Mouse (Mus musculus) right cerebral cortex, adult 2 months (tissue): ENCODE measurements around the gene Aprt.

Experiments used
- DNase-seq, 2 experiments: peaks; one replicate each; pipeline ENCODE4 v3.0.0; 2021 to 2022; ENCODE audit warnings: low spot score in 2 of 2

The Aprt gene

DNA sequence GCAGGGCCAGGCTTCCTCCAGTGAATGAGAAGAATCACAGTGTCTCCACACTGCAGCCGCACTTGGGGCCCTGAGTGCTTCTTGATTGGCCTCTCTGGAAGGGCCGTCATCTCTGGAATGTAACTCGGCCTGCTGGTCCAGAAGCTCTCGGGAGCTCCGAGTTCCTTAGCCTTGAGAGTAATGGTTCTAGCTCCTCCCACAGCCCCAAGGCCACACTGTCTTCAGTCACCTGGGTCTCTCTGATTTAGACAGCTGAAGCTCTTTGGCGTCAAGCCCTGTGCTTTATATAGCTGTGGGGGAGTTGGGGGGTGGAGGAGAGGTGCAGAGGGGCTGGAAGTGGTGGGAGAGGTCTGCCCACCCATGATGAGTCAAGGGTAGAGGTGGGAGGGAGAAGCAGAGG, 39.7 kb downstream of the Aprt start:
- no peak for DNase-seq

DNA sequence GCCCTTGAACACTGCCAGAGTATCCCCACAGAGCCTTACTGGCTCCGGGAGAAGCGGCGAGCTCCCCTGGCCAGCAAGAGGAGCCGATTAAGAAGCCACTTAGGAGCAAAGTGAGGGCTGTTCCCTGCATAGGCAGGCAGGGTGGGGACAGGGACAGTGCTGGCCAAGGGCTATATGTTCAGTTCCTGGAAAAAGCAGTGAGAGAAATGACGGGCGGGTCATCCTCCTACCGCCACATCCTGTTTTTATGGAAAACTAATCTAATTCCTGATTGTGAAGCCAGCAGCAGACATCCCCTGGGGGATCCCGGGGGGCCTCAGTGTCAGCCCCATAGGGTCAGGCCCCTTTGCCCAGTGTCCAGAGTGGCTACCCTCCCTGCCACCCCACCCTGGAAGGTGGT, 45.4 kb downstream of the Aprt start:
- DNase-seq = no peak

DNA sequence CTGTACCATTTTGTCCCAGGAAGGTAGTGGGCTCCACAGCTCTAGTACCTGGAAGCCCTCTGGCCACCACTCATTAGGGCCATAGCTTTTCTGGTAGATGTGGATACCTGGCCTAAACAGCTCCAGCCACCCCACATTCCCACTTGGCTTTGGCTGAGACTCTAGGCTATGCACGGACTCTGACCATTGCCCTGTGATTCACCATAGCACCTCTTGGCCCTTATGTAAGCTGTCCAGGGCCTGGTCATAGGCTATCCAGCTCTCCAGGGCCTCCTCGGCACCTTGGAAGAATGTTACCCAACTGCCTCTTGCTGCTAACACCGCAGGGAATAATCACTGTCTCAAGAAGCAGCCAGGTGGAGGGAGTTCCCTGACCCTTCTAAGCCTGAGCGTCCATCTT, 47.5 kb downstream of the Aprt start:
- DNase-seq = no peak

DNA sequence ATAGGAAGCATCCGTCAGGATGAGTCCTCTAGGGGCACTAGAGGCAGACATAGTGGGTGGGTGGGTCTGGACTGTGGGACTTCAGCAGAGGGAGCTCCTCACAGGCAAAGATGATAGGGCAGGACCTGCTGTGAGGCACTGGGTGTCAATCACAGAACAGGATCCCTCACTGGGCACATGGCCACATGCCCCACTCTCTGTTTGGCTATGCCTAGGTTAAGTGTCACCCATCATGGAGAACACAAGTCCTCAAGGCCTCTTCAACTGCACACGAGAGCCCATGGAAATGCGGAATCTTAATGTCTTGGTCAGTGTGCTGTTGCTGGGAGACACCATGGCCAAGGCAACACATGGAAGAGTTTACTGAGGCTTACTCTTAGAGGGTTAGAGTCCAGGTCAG, 48.8 kb downstream of the Aprt start:
- DNase-seq = no peak

DNA sequence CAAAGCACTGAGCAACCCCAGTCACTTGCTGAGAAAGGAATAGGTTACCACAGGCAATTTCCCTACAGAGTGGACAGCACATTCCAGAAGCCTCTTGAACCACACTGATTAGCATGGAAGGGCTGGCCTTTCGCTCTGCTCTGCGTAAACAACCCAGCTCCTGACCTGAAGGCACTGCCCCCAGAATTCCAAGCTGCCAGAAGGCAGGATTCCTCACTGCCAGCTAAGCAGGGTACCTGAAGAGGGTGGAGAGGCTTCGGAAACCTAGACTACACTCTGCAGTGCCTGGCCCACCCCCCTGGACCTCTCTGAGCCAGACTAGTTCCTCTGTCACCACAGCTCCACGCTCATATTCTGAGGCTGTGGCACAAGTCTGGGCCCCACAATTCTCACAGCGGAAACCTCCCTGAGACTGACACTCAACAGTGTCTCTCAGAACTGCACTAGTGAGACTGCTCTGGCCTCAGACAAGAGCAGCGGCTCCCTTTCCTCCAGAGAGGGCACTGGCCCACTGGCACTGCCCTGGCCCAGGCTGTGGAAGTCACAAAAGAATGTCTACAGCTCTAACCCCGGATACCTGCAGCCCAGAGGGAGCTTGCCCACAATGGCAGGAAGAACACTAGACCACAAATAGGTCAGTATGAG, 50.1 kb downstream of the Aprt start:
- no peak for DNase-seq

DNA sequence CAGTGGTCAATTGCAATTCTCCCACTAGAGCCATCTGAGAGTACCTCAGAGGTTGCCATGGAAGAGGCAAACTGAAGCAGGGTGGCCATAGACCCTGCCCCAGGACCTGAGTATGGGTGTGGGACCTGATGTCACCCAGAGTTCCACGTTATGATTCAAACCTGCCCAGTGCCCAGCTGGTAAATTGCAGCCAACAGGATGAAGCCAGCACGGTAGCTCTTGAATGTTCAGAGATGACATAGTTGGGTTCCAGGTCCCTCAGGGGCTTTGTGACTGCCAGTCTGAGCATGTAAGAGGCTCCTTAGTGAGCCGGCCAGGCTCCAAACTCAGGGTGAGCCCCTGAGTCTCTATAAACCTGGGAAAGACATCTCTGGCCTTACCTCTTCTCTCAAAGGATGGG, 50.6 kb downstream of the Aprt start:
- DNase-seq = no peak

DNA sequence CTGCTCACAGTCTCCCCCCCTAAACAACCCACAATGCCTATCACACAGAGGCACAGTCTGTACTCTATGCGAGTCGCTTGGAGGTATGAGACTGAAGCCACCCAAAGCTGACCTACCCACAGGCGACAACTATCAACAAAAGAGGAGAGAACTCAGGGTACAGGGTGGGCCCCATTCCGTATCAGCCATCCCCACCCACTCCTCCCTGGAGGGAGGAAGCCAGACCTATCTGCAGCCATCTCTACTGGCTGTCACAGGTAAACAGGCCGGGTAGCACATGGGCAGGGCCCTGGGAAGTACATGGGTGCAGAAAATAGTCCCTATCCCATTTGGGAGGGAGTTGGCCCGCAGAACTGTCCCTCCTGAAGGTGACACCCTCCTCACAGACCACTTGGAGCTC, 51.7 kb downstream of the Aprt start:
- no peak for DNase-seq
